Mouse (Mus musculus): ENCODE data around the gene Btn2a2. TPM values are rescaled to one million over a fixed set of nuclear protein-coding genes. Genes with fewer than 3 reads are reported as not detected.

Gene Btn2a2
- polyA plus RNA-seq, 1 experiment from 2014 or later: 0.23 TPM

- Histone ChIP-seq H3K4me3 (replicated peaks) (no peak overlapping the region), H3K4me1 (replicated peaks) (no peaks in the 10 kb centered on the region), H3K4me2 (replicated peaks) (no peak overlapping the region), H3K36me3 (no peaks in the 10 kb centered on the region), H3K27me3 (replicated peaks) (no peaks in the 10 kb centered on the region), H3K27ac (no peak overlapping the region), H3K9ac (no peak overlapping the region), H3K9me3 (no peaks in the 10 kb centered on the region)
- 90% methylated on average over 2 of the region's 2 CpGs for WGBS
- no peak for ATAC-seq
Measured at GRCm38 (mm10) chr13:23483153-23483552, 5.5 kb downstream of the Btn2a2 start.

DNA sequence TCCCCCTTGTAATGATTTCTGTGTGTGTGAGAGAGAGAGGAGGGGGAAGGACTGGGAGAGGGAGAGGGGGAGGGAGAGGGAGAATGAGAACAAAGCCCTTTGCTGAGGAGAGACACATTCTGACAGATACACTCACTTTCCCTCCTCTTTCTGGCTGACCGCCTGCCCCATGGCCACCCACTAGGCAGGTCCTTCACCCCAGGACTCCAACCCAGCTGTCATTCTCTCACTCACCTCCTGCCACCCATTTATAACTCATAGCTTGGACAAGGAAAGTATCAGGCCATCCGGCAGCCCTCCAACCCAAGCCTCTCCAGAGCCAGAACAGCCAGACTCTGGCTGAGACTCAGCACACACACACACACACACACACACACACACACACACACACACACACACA, 13.0 kb downstream of the Btn2a2 start:
- no peak for ATAC-seq
- H3K4me1 ChIP-seq (replicated peaks): no peaks in the 10 kb centered on the region
- no peaks in the 10 kb centered on the region for H3K27me3 ChIP-seq (replicated peaks)
- H3K4me3 ChIP-seq (replicated peaks): no peak overlapping the region
- H3K36me3 ChIP-seq: no peaks in the 10 kb centered on the region
- 40% methylated on average over 1 of the region's 2 CpGs for WGBS
- H3K4me2 ChIP-seq (replicated peaks): no peak overlapping the region
- H3K27ac ChIP-seq: no peak overlapping the region
- H3K9ac ChIP-seq: no peak overlapping the region
- no peaks in the 10 kb centered on the region for H3K9me3 ChIP-seq

- no peak overlapping the region for H3K4me3 ChIP-seq (replicated peaks)
- H3K9ac ChIP-seq: no peak overlapping the region
- H3K36me3 ChIP-seq: no peaks in the 10 kb centered on the region
- no peak overlapping the region for H3K4me2 ChIP-seq (replicated peaks)
- peaks cover 12% of the 10 kb centered on the region; the same call in 1 of the 2 replicates for H3K4me1 ChIP-seq (replicated peaks)
- H3K27me3 ChIP-seq (replicated peaks): no peaks in the 10 kb centered on the region
- no peak overlapping the region for H3K27ac ChIP-seq
- no peaks in the 10 kb centered on the region for H3K9me3 ChIP-seq
- 7% methylated on average over 9 of the region's 9 CpGs for WGBS
- peak; percentile 61 for ATAC-seq
Measured at GRCm38 (mm10) chr13:23466911-23467310, 21.7 kb downstream of the Btn2a2 start.

DNA sequence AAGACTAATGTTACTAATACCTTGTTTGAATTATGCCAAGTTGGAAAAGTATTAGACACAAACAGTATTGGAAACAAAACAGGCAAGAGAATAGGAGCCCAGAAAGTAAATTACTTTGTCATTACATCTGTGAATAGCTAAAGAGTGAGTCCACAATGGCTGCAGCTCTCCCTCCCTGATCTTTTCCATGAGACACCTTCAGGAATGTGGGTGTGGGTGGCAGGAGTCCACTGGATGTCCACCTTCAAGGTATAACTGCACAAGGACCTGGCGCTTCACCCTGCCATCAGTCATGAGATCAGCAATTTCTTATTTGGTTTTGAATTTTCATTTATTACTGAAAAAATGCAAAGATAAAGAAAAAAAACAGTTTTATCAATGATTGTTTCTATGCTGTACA, 22.4 kb downstream of the Btn2a2 start:
- no peaks in the 10 kb centered on the region for H3K36me3 ChIP-seq
- peaks cover 12% of the 10 kb centered on the region; the same call in 1 of the 2 replicates for H3K4me1 ChIP-seq (replicated peaks)
- H3K9me3 ChIP-seq: no peaks in the 10 kb centered on the region
- 0 out of 2 replicates have a peak overlapping the region, but pooled peaks have one; percentile 52 for H3K4me3 ChIP-seq (replicated peaks)
- no peak overlapping the region for H3K27ac ChIP-seq
- no peak overlapping the region for H3K9ac ChIP-seq
- no peaks in the 10 kb centered on the region for H3K27me3 ChIP-seq (replicated peaks)
- 73% methylated on average over 1 of the region's 1 CpGs for WGBS
- peak overlapping the region; percentile 90 for H3K4me2 ChIP-seq (replicated peaks)
- ATAC-seq: no peak

- Histone ChIP-seq H3K9ac (peak within 1 kb of the TSS; percentile 45), H3K9me3 (no peaks in the 10 kb centered on the region), H3K27ac (no peak within 1 kb of the TSS), H3K4me1 (replicated peaks) (peaks cover 12% of the 10 kb centered on the region; the same call in 1 of the 2 replicates), H3K4me3 (replicated peaks) (peak within 1 kb of the TSS; percentile 52), H3K27me3 (replicated peaks) (no peaks in the 10 kb centered on the region), H3K36me3 (no peaks in the 10 kb centered on the region), H3K4me2 (replicated peaks) (peak within 1 kb of the TSS; percentile 90)
- 5% methylated on average over 7 of the region's 7 CpGs for WGBS
- 0 out of 2 replicates have a peak, but pooled peaks have one; percentile 24 for ATAC-seq
Measured at GRCm38 (mm10) chr13:23465600-23466109, 23.0 kb downstream of the Btn2a2 start, which contains the start of gene Btn1a1. TSS of gene Btn1a1 (minus strand) at chr13:23465901.

- Histone ChIP-seq H3K27ac (no peak overlapping the region), H3K4me2 (replicated peaks) (peak overlapping the region; percentile 90), H3K4me1 (replicated peaks) (peaks cover 12% of the 10 kb centered on the region; the same call in 1 of the 2 replicates), H3K9ac (peak overlapping the region; percentile 45), H3K27me3 (replicated peaks) (no peaks in the 10 kb centered on the region), H3K4me3 (replicated peaks) (peak overlapping the region; percentile 52), H3K36me3 (no peaks in the 10 kb centered on the region), H3K9me3 (no peaks in the 10 kb centered on the region)
- 6% methylated on average over 11 of the region's 11 CpGs for WGBS
- no peak for ATAC-seq
Measured at GRCm38 (mm10) chr13:23464841-23465366, 23.8 kb downstream of the Btn2a2 start.

DNA sequence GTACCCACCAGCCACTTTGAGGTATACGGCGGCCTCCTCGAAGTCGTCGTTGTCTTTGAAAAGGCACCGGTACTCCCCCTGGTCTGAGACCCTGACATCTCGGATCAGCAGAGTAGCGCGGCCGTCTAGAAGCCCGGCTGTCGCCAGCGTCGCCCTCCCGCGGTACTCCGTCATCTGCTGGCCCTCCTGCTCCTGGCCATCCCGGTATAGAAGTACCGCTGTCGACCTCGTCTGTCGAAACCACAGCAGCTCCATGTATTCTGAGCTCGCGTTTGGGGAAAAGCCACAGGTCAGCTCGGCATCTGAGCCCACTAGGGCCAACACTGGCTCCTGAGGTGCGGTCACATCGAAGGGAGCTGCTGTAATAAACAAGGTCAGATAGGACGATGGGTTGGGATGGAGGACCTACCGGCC, 24.4 kb downstream of the Btn2a2 start:
- under 1% methylated on average over 29 of the region's 29 CpGs for WGBS
- peak overlapping the region; percentile 52 for H3K4me3 ChIP-seq (replicated peaks)
- H3K4me2 ChIP-seq (replicated peaks): peak overlapping the region; percentile 90
- no peaks in the 10 kb centered on the region for H3K27me3 ChIP-seq (replicated peaks)
- H3K9ac ChIP-seq: peak overlapping the region; percentile 49
- no peaks in the 10 kb centered on the region for H3K36me3 ChIP-seq
- ATAC-seq: peak; percentile 50
- H3K4me1 ChIP-seq (replicated peaks): peaks cover 12% of the 10 kb centered on the region; the same call in 1 of the 2 replicates
- H3K9me3 ChIP-seq: no peaks in the 10 kb centered on the region
- H3K27ac ChIP-seq: no peak overlapping the region

DNA sequence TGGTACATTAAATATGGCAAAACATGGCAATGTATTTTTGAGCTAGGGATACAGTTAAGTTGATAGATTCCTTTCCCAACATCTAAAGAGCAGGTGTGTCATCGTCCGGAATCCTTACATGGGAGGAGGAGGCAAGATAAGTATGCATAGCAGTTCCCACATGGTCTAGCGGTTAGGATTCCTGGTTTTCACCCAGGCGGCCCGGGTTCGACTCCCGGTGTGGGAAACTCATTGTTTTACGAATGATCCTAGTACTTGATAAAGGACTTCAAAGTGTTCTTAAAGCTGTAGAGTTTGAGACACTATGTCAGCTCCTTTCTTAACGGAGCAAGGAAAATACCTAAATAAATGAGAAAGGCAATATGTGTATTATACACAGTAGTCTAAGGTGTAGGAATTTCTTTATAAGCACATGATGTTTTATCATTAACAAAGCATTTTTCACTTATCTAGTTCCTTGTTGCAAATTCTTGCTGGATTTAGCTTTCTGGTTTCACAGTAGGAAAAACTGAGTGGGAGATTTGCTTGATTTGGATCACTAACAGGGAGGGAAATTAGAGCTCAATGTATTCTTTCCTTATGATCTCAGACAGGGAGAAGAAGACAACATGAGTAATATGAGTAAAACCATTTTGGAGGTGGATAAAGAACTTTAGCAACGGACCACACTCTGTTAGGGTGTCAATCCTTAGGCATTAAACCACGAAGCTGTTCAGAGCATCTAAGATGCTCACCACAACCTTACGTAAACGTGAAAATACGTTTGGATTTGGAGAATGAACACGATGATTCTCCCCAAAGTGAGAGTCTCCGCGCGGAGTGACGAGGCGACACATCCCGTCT, 25.1 kb downstream of the Btn2a2 start:
- Histone ChIP-seq H3K36me3 (no peaks in the 10 kb centered on the region), H3K4me3 (replicated peaks) (peak overlapping the region; percentile 52), H3K4me2 (replicated peaks) (peak overlapping the region; percentile 90), H3K9me3 (no peaks in the 10 kb centered on the region), H3K9ac (peak overlapping the region; percentile 49), H3K27ac (no peak overlapping the region), H3K27me3 (replicated peaks) (no peaks in the 10 kb centered on the region), H3K4me1 (replicated peaks) (peaks cover 12% of the 10 kb centered on the region; the same call in 1 of the 2 replicates)
- WGBS: under 1% methylated on average over 21 of the region's 21 CpGs
- ATAC-seq: peak; percentile 76

- no peak for ATAC-seq
Measured at GRCm38 (mm10) chr13:23462669-23463068, 26.0 kb downstream of the Btn2a2 start.

DNA sequence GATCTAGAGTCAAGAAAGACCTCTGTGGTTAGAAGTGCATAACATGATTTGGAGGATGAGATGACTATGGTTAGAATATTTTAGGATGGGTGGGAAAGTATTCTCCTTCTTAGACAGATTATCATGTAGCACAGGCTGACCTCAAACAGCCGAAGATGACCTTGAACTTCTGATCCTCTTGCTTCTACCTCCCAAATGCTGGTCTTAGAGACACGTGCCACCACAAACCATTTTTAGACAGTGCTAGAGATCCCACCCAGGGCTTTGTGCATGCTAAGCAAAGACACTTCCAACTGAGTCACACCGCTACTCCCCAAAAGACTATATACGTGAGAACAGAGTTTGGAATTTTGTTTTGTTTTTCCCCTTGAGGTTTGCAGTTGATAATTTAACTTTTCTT, 26.6 kb downstream of the Btn2a2 start:
- Histone ChIP-seq H3K4me3 (replicated peaks) (no peak overlapping the region), H3K36me3 (no peaks in the 10 kb centered on the region), H3K27ac (no peak overlapping the region), H3K4me1 (replicated peaks) (peaks cover 12% of the 10 kb centered on the region; the same call in 1 of the 2 replicates), H3K9me3 (no peaks in the 10 kb centered on the region), H3K27me3 (replicated peaks) (no peaks in the 10 kb centered on the region), H3K9ac (no peak overlapping the region), H3K4me2 (replicated peaks) (no peak overlapping the region)
- no peak for ATAC-seq
- WGBS: 87% methylated on average over 4 of the region's 4 CpGs

More at GRCm38 (mm10) chr13:23462669-23463068, 26.0 kb downstream of the Btn2a2 start:
- Histone ChIP-seq H3K4me3 (replicated peaks) (no peak overlapping the region), H3K27me3 (replicated peaks) (no peaks in the 10 kb centered on the region), H3K4me1 (replicated peaks) (peaks cover 12% of the 10 kb centered on the region; the same call in 1 of the 2 replicates), H3K9ac (no peak overlapping the region), H3K4me2 (replicated peaks) (no peak overlapping the region), H3K36me3 (no peaks in the 10 kb centered on the region), H3K27ac (no peak overlapping the region), H3K9me3 (no peaks in the 10 kb centered on the region)

GRCm38 (mm10) chr13:23459264-23459846, 29.3 kb downstream of the Btn2a2 start:
- no peak; the same call in 1 of the 2 replicates for ATAC-seq
- Histone ChIP-seq H3K4me3 (replicated peaks) (no peak overlapping the region), H3K4me1 (replicated peaks) (peaks cover under 1% of the 10 kb centered on the region; the same call in 1 of the 2 replicates), H3K27me3 (replicated peaks) (no peaks in the 10 kb centered on the region), H3K27ac (no peak overlapping the region), H3K4me2 (replicated peaks) (0 out of 2 replicates have a peak overlapping the region, but pooled peaks have one; percentile 17), H3K9ac (no peak overlapping the region), H3K36me3 (no peaks in the 10 kb centered on the region), H3K9me3 (no peaks in the 10 kb centered on the region)
- 34% methylated on average over 15 of the region's 15 CpGs for WGBS

DNA sequence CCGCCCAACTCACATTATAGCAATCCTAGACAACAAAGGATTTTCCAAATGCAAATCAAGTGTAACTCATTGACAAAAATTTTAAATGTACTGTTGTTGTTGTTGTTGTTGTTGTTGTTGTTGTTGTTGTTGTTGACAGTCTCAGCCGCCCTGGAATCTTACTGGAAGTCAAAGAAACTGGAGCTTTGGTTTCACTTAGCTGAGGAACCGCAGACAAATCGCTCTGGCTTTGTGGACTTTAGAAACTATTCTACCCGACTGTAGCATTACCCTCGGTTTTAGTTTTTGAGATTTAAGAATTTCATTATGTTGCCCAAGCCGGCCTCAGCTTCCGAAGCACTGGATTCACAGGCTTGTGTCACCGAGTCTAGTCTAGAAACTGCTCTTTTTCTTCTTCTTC, 34.7 kb downstream of the Btn2a2 start:
- peak overlapping the region; percentile 51 for H3K4me2 ChIP-seq (replicated peaks)
- H3K36me3 ChIP-seq: no peaks in the 10 kb centered on the region
- WGBS: 2% methylated on average over 9 of the region's 9 CpGs
- peak overlapping the region; percentile 48 for H3K9ac ChIP-seq
- H3K4me1 ChIP-seq (replicated peaks): peaks cover 1% of the 10 kb centered on the region; the same call in 1 of the 2 replicates
- no peaks in the 10 kb centered on the region for H3K9me3 ChIP-seq
- no peak for ATAC-seq
- no peaks in the 10 kb centered on the region for H3K27me3 ChIP-seq (replicated peaks)
- peak overlapping the region; percentile 83; the same call in 1 of the 2 replicates for H3K27ac ChIP-seq
- peak overlapping the region; percentile 57 for H3K4me3 ChIP-seq (replicated peaks)

All from intestine, embryonic 15.5 days (tissue).